Mouse (Mus musculus) neutrophil, adult 5-6 weeks (primary cell): ENCODE measurements around the gene Plcxd1. TPM values are rescaled to one million over a fixed set of nuclear protein-coding genes. Genes with fewer than 3 reads are reported as not detected.
A peak's percentile ranks its signal among the peaks of the same experiment; 100 is the strongest.
"Not testable (repeated sequence)": the region's sequence is repeated elsewhere in the genome, so short reads cannot be mapped to it uniquely, and the experiment has no call there.

Experiments used
- ATAC-seq: fragments of 151-379, 151-347 bp; 2 replicates; pipeline ENCODE4 v1.8.0; 2017; ENCODE audit warnings: mild to moderate bottlenecking, moderate TSS enrichment; ENCODE audit not compliant: insufficient number of reproducible peaks, poor library complexity, low FRiP score, severe bottlenecking; ENCODE audit errors: extremely low read depth
- total RNA-seq: library from RNA; stranded (forward); fragments of 200-1000 nt; gene quantifications from 2 replicates; pipeline ENCODE4 v1.2.3, GENCODE M21; 2017

Plcxd1 gene
- total RNA-seq = 0.12 and 0.49 TPM in 2 replicates

DNA sequence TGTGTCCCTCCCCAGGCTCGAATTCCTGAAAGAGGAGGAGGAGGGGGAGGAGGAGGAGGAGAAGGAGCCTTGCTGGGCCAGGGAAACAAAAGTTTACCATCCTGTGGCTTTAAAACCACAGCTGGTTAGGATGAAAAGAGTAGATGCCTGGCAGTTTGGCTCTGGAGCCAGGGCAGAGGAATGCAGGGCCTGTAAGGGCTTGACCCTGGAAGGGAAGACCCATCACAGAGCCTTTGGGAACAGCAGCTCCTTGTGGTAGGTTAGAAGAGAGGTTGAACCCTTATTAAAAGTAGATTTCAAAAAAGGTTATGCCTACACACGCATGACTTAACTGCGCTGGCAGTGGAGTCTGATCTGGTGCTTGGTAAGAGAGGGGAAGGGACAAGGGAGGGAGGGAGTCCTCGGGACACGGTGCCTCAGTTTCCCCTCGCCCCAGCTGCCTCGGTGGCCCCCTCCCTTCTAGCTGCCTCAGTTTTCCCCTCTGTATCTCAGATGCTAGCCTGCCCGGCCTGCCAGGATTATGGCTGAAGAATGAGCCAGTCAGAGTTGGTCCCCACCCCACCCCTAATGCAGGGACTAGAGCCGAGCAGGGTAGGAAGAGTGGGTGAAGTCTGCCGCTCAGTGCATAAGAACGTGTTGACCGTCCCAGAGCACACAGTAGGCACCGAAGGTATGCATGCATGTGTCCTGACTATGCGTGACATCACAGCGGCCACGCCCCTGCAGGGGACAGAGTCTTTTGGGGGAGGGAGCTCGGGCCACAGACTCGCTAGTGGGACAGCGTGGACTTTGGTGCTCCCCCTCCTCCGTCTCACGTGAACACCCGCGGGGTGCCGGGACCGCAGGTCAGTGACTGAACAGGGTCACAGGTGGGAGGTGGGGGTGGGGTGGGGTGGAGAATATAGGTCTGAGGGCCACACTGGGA, at the start of gene Plcxd1:
Gene Plcxd1, plus strand, starts transcription at position 314 of the 925 bp plus-strand sequence.
- ATAC-seq = no peak

DNA sequence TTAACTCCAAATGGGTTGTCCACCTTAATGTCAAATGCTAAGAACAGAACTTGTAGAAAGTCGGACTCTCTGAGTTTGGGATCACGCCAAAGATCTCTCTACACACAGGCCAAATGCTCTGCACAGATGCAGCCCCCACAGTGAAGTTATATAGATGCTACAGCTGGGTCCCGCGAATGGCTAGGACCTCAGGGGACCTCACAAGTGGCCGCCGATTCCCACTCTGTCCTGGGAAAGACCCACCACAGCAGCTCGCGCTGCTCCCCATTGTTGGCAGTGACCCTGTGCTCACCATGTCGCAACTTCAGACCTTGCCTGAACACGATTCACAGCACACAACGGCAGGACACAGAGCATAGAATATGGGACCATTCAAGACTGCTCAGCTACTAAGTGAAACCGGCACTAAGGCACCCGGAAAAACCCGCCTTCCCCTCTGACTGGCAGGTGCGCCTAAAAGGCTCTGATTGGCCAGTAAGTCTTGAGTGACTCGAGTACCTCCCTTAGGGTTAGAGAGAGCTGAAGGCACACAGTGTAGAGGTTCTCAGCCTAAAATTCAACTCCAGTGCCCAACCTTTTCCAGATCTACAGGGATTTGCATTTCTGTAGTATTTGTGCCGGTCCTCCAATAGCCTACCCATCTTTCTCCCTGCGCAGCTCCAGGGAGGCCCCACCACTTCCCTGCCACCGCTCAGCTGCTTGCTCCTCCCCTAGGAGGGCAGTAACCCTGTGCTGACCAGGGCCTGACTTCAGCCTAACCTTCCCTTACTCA, 41.9 kb upstream of the Plcxd1 start:
- peak; percentile 98 for ATAC-seq

DNA sequence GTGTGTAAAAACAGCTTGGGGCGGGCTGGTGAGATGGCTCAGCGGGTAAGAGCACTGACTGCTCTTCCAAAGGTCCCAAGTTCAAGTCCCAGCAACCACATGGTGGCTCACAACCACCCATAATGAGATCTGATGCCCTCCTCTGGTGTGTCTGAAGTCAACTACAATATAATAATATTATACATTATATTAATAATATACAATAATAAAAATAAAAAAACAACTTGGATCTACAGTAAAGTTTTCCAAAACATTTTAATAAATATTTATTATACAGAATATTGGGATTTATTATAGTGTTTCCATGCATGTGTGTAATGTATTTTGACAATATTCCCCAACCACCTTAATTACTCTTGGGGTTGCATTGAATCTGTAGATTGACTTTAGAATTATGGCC, 27.4 kb upstream of the Plcxd1 start, which contains the start of gene Gm17655:
Gene Gm17655, minus strand, starts transcription at position 101 of the 400 bp plus-strand sequence.
- not testable (repeated sequence) for ATAC-seq

DNA sequence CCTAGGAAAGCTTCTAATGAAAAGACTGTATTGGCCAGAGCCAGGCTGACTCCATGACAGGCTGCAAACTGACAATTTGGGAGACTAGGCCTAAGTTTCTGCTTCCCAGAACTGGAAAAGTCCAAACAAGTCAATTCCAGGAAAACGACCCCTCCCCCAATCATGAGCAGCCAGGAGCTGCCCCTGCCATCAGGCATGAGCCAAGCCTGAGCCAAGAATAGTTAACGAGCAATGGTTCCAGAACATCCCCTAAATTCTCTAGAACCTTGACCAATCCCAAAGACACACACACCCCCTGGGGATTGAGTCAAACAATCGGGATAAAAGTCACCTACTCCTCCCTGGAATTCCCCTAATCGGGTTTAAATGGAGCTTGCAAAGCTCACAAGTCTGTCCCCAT, 16.8 kb upstream of the Plcxd1 start:
- no peak for ATAC-seq

DNA sequence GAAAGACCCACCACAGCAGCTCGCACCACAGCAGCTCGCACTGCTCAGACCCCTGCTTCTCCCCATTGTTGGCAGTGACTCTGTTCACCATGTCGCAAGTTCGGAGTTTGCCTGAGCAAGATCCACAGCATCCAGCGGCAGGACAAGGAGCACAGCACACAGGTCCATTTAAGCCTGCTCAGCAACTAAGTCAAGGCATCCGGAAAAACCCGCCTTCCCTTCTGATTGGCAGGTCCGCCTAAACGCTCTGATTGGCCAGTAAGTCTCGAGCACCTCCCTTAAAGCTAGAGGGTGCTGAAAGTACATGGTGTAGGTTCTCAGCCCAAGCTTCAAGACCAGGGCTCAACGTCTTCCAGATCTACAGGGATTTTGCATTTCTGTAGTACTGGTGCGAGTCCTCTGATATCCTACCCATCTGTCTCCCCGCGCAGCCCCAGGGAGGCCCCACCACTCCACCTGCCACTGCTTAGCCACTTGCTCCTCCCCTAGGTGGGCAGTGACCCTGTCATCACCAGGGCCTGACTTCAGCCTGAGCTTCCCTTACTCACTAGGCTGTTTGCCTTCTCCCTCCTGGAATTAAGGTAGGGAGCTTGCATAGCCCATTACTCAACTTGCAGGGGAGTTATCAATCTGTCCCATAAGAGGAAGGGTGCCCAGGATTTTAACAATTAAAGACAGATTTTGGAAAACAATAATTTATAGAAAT, 13.5 kb upstream of the Plcxd1 start:
- ATAC-seq = no peak

DNA sequence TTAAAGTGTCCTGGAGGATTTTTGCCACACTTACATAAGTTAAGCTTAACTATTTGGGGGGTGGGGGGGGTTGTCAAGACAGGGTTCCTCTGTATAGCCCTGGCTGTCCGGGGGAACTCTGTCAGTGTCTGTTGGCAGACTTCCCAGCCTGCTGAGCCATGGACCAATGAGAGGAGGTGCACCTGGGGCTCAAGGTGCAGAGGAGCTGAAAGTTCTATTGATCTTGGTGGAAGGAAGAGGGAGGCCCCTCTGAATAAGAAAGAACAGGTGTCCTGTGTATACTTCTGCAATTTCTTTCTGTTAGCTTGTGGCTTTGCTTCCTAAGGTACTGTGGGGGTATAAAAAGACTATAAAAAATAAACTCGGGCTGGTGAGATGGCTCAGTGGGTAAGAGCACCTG, 8.2 kb upstream of the Plcxd1 start:
- no peak for ATAC-seq

DNA sequence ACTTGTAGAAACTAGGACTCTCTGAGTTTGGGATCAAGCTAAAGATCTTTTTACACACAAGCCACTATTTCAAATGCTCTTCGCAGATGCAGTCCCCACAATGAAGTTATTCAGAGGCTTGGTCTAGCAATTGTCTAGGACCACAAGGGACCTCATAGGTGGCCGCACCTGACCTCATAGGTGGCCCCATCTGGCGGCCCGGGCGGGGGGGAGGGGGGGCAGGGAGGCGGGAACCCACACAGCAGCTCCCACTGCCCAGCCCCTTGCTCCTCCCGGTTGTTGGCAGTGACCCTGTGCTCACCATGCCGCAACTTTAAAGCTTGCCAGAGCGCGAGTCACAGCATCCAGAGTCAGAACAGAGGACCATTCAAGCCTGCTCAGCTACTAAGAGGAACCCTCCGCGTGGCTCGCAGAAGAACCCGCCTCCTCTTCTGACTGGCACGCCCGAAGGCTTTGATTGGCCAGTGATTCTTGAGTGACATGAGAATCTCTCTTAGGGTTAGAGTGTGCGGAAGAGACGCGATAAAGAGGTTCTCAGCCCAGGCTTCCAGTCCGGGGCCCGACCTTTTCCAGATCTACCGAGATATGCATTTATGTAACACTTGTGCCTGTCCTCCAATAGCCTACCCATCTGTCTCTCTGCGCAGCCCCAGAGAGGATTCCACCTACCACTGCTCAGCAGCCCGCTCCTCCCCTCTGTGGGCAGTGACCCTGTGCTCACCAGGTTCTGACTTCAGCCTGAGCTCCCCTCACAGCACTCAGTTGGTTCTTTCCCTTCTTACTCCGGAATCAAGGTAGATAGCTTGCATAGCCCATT, 5.5 kb upstream of the Plcxd1 start, which contains the start of gene Gm35315:
Gene Gm35315, minus strand, starts transcription at position 391 of the 817 bp plus-strand sequence.
- peak; percentile 99 for ATAC-seq

DNA sequence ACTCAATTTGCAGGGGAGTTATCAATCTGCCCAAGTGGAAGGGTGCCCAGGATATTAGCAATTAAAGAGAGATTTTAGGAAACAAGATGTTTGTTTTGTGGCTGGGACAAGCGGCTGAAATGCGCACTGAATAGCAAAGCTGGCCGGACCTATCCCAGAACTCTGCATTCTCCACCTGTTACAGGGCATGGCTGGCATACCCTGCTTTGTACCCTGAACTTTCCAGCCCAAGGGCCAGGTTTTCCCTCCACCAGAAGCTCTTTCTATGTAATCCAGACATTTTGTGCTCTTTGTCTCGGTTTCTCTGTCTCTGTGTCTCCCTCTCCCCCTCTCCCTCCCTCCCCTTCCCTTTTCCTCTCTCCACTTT, 4.9 kb upstream of the Plcxd1 start:
- no peak for ATAC-seq

DNA sequence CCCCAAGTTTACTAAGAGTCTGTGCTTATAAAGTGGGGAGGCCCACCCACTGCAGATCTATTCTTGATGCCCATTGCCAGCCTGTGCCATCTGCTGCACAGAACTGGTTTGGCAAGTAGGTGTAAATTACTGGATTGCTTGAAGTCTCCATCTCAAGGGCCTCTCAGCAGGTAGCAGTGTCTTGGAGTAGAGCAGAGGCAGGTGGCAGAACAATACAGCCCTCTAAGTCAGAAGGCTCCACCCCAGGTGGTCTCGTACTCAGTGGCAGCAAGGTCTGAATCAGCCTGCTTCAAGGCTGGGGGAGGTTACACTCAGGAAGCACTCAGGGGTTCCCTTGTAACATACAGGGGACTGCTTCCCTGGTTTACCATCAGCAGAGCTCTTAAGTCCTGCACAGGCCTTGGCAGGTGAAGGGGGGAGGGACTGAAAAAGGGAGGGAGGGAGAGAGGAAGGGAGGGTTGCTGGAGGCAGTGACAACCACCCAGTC, 735 bp upstream of the Plcxd1 start:
- ATAC-seq = no peak

DNA sequence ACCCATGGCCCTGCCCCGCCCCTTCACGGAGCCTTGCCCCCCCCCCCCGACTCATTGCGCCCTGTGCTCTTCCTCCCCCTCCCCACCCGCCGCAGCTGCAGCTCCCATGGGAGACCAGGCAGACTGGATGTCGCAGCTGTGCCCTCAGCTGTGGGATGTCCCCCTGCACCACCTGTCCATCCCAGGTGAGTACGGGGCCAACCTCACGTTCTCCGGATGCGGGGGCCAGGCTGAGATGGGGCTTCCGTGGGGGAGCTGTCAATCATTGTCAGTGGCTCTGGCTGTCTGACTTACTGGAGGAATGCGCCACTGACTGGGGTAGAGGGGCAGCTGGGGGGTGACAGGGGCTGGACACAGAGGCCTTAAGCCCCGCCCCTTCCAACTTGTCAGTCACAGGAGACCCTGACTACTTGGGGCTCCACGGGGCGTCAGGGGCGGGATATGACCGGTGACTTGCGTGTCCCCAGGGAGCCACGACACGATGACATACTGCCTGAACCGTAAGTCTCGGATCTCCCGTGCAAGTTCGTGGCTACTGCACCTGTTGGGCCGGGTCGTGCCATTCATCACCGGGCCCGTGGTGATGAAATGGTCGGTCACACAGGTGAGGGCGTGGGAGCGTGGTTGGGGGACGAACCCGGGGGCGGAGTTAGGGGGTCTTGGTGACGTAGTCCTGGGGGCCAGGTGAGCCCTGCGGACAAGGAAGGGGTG, 1.3 kb downstream of the Plcxd1 start:
- peak; percentile 32; the same call in 1 of the 2 replicates for ATAC-seq

DNA sequence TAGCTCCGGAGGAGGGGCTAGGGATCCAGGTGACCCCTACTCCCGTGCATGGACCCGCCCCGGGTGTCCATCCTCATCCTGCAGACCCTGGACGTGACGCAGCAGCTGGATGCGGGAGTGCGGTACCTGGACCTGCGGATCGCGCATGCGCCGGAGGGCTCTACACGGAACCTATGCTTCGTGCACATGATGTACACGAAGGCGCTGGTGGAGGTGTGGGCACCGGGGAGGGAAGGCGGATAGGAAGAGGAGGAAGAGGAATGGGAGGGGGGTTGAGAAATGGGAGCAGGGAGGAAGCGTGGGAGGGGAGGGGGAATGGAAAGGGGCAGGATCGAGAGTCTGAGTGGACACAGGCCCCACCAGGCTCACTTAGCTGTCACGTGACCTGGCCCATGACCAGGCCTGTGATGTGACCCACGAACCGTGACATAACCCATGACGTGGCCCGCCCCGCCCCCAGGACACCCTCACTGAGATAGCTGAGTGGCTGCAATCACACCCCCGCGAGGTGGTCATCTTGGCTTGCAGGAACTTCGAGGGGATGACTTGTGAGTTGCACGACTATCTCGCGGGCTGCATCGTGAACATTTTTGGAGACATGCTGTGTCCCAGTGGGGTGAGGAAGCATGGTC, 2.1 kb downstream of the Plcxd1 start:
- ATAC-seq = 0 out of 2 replicates have a peak, but pooled peaks have one; percentile 14

DNA sequence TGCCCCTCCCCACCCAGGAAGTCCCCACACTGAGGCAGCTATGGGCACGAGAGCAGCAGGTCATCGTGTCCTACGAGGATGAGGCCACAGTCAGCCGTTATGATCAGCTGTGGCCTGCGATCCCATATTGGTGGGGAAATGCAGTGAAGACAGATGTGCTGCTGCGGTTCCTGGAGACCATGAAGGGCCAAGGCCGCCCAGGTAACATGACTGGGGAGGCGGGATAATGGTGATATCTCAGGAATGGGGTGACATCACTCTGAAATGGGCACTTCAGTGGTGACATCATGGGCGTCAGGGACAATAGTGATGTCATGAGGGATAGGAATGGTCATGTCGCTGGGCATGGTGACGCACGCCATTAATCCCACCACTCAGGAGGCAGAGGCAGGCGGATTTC, 2.7 kb downstream of the Plcxd1 start:
- no peak for ATAC-seq

DNA sequence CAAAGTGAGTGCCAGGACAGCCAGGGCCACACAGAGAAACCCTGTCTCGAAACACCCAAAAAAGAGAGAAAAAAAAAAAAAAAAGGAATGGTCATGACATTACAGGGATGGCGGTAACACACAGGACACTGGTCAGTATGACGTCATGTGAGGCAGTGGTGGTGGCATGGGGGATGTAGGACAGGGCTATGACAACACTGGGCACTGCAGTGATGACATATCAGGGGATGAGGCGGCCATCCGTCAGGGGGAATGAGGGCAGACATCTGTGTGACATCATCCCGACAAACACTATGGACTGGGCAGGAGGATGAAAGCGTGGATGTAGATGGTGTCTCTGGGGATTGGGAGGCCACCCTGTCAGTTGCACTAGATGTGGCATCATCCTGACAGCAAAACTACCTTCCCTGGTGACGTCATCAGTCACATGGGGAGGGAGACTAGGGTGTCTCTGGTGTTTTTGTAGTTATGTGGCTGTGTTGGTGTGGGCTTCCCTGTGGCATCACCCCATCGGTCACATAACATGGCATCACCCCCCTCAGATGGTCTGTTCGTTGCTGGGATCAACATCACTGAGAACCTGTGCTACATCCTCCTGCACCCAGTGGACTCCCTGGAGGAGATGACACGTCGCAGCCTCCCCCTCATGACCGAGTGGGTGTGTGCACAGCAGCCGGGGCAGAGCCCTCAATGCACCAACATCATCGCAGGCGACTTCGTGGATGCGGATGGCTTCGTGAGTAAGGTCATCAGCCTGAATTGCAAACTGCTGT, 3.3 kb downstream of the Plcxd1 start:
- no peak for ATAC-seq

DNA sequence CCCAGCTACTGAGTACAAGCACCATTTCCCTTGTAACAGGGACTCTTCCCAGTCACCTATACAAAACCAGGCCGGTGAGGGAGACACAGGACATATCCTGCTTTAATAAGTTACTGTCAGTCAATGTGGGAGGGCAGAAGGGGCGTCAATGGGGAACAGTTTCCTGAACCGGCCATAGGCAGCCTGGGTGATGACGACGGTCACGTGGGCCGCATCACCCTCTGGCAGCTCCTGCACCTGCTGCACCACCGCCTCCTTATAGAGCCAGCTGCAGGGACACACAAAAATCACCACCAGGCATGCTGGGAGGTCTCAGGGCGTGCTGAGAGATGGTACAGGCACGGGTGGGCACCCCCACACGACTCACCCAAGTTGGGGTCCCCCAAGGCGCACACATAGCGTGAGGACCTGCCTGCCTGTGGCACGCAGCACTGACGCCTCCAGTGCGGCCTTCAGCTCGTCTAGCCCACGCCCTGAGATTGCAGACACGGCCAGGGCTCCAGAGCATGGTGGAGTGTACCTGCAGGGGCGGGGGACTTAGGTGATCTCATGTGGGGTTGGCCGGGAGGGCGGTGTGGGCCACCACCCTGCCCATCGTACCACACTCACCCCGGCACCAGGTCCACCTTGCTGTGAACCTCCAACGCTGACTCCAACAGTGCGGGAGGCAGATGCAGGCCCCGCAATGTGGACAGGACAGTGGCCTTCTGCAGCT, 4.3 kb downstream of the Plcxd1 start:
- no peak for ATAC-seq

DNA sequence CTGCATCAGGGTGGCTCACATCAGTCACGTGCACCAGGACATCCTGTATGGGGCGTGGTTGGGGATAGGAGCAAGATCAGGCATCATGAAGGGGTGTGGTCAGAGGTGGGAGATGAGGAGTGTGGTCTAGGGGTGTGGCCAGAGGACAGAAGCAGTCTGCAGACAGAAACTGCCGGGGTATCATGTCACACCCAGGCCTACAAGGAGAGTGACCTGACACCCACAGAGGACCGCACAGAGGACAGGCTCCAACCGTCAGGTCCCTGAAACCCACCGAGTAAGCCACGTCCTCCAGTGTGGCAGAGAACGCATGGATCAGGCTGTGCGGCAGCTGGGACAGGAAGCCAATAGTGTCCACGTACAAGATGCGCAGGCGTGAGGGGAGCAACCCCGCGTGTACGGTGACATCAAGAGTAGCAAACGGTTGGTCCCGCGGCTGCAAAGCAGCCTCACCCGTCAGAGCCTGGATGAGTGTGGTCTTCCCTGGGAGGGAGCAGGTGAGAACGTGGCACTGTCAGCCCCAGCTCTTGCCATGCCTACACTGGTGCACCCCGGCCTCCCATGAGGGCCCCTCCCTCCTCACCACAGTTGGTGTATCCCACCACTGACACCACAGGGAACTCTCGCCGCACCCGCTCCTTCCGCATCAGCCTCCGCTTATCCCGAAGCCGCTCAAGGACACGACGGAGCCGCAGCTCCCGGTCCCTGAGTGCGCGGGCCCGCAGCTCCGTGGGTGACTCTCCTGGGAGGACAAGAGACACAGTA, 5.0 kb downstream of the Plcxd1 start:
- ATAC-seq = no peak
